Mouse (Mus musculus): Measurements from ENCODE around the gene Srcin1.
A peak's percentile ranks its signal among the peaks of the same experiment; 100 is the strongest.

The Srcin1 gene

GRCm38 (mm10) chr11:97547957-97548706 lies 27.9 kb downstream of the Srcin1 start:
- DNase-seq, result no peak

- DNase-seq, result peak; percentile 42
Measured at GRCm38 (mm10) chr11:97546804-97547411, 29.1 kb downstream of the Srcin1 start.

GRCm38 (mm10) chr11:97545808-97546560 lies 30.0 kb downstream of the Srcin1 start:
- DNase-seq, result no peak

- no peak for DNase-seq
Measured at GRCm38 (mm10) chr11:97543883-97544282, 32.1 kb downstream of the Srcin1 start.

GRCm38 (mm10) chr11:97543181-97543733 lies 32.7 kb downstream of the Srcin1 start:
- no peak for DNase-seq

GRCm38 (mm10) chr11:97542171-97543150 lies 33.5 kb downstream of the Srcin1 start:
- no peak for DNase-seq

GRCm38 (mm10) chr11:97540604-97541003 lies 35.4 kb downstream of the Srcin1 start:
- DNase-seq, result no peak

GRCm38 (mm10) chr11:97540136-97540535 lies 35.9 kb downstream of the Srcin1 start:
- DNase-seq, result no peak

GRCm38 (mm10) chr11:97539622-97540021 lies 36.4 kb downstream of the Srcin1 start:
- no peak for DNase-seq

- DNase-seq, result no peak
Measured at GRCm38 (mm10) chr11:97537580-97538089, 38.4 kb downstream of the Srcin1 start.

- peak; percentile 28 for DNase-seq
Measured at GRCm38 (mm10) chr11:97536835-97537579, 39.0 kb downstream of the Srcin1 start.

GRCm38 (mm10) chr11:97536083-97536747 lies 39.8 kb downstream of the Srcin1 start:
- DNase-seq, result no peak

GRCm38 (mm10) chr11:97535660-97536059 lies 40.3 kb downstream of the Srcin1 start:
- DNase-seq, result no peak

- DNase-seq, result no peak
Measured at GRCm38 (mm10) chr11:97535308-97535630, 40.7 kb downstream of the Srcin1 start.

GRCm38 (mm10) chr11:97534442-97535307 lies 41.3 kb downstream of the Srcin1 start:
- DNase-seq, result no peak

GRCm38 (mm10) chr11:97533653-97534052 lies 42.3 kb downstream of the Srcin1 start:
- DNase-seq, result no peak

- DNase-seq, result peak; percentile 49
Measured at GRCm38 (mm10) chr11:97532950-97533582, 42.9 kb downstream of the Srcin1 start.

- DNase-seq, result no peak
Measured at GRCm38 (mm10) chr11:97532354-97532753, 43.6 kb downstream of the Srcin1 start.

Measured in liver (tissue).